Mouse (Mus musculus) intestine, postnatal 0 days (tissue): ENCODE measurements around the gene Celsr3. TPM values are rescaled to one million over a fixed set of nuclear protein-coding genes. Genes with fewer than 3 reads are reported as not detected.

Source experiments
- ATAC-seq: fragments of 200-750 bp; cut with Nextera tagmentation; 2 replicates; pipeline ENCODE4 v1.8.0; 2017; ENCODE audit warnings: mild to moderate bottlenecking, moderate TSS enrichment, moderate library complexity
- H3K27ac ChIP-seq: fragments of 300-500 bp; sonication (generic); 2 replicates; pipeline ENCODE4 v1.5.1; 2014; ENCODE audit warnings: mild to moderate bottlenecking, low read depth, low read length, moderate library complexity
- H3K27me3 ChIP-seq: fragments of 300-500 bp; sonication (generic); replicated peaks from 2 replicates; pipeline ENCODE4 v1.6.1; 2014; ENCODE audit warnings: low read length, mixed read lengths; ENCODE audit not compliant: control insufficient read depth, insufficient read depth
- H3K36me3 ChIP-seq: fragments of 300-500 bp; sonication (generic); 2 replicates; pipeline ENCODE4 v1.6.1; 2014; ENCODE audit warnings: mild to moderate bottlenecking, moderate library complexity; ENCODE audit not compliant: control insufficient read depth, insufficient read depth
- H3K4me1 ChIP-seq: fragments of 300-500 bp; sonication (generic); replicated peaks from 2 replicates; pipeline ENCODE4 v1.6.1; 2014; ENCODE audit warnings: antibody characterized with exemption, low read length, mixed read lengths; ENCODE audit not compliant: control insufficient read depth, insufficient read depth
- H3K4me2 ChIP-seq: fragments of 300-500 bp; sonication (generic); replicated peaks from 2 replicates; pipeline ENCODE4 v1.6.1; 2014; ENCODE audit warnings: low read depth, mild to moderate bottlenecking, moderate library complexity
- H3K4me3 ChIP-seq: fragments of 300-500 bp; sonication (generic); 2 replicates; pipeline ENCODE4 v1.5.1; 2014; ENCODE audit warnings: low read depth, low read length
- H3K9ac ChIP-seq: fragments of 300-500 bp; sonication (generic); 2 replicates; pipeline ENCODE4 v1.6.1; 2014; ENCODE audit warnings: mild to moderate bottlenecking, low read depth, low read length
- H3K9me3 ChIP-seq: fragments of 300-500 bp; sonication (generic); 2 replicates; pipeline ENCODE4 v1.6.1; 2016; ENCODE audit warnings: mixed run types; ENCODE audit not compliant: control insufficient read depth
- CTCF ChIP-seq: sonication (generic); IDR thresholded peaks from 2 replicates; pipeline ENCODE4 v1.5.1; 2016; ENCODE audit warnings: low read depth, mild to moderate bottlenecking, control low read depth, antibody characterized with exemption, moderate library complexity
- WGBS: fragments of 180-500 bp; shearing (Covaris S2); extraction: QIAGEN DNeasy Blood & Tissue Kit; methylation state at CpG from one replicate; pipeline ENCODE4 v1.1.7; 2014; 5-methylcytosine and 5-hydroxymethylcytosine counted together
- polyA plus RNA-seq: library from polyadenylated mRNA; unstranded; fragments of >200 nt; fragmentation: Nextera tagmentation; extraction: Ambion mirVana; gene quantifications from 2 replicates; pipeline ENCODE4 v1.2.1, GENCODE M21; 2015

The Celsr3 gene
- polyA plus RNA-seq, 1 experiment from 2014 or later = 0.40 TPM

- no peak for TF ChIP-seq CTCF
- Histone ChIP-seq H3K4me1 (no peaks in the 10 kb centered on the region), H3K4me2 (peak overlapping the region; percentile 97), H3K9ac (no peak overlapping the region), H3K4me3 (peak overlapping the region; percentile 74; the same call in 1 of the 2 replicates), H3K27me3 (no peaks in the 10 kb centered on the region), H3K36me3 (peaks cover 56% of the 10 kb centered on the region), H3K9me3 (no peaks in the 10 kb centered on the region), H3K27ac (no peak overlapping the region)
- ATAC-seq = no peak
- 62% methylated on average over 5 of the region's 5 CpGs for WGBS
These were observed 16.9 kb upstream of the Celsr3 start for GRCm38 (mm10) chr9:108809188-108809587.

GRCm38 (mm10) chr9:108809723-108810122, 16.4 kb upstream of the Celsr3 start:
- Histone ChIP-seq H3K27me3 (no peaks in the 10 kb centered on the region), H3K4me2 (peak overlapping the region; percentile 97; the same call in 1 of the 2 replicates), H3K36me3 (peaks cover 56% of the 10 kb centered on the region), H3K4me1 (no peaks in the 10 kb centered on the region), H3K9ac (no peak overlapping the region), H3K4me3 (no peak overlapping the region), H3K9me3 (no peaks in the 10 kb centered on the region), H3K27ac (no peak overlapping the region)
- WGBS = 60% methylated on average over 6 of the region's 6 CpGs
- no peak for TF ChIP-seq CTCF
- no peak for ATAC-seq

- no peak for TF ChIP-seq CTCF
- no peaks in the 10 kb centered on the region for H3K4me1 ChIP-seq
- WGBS = 86% methylated on average over 5 of the region's 5 CpGs
- no peak overlapping the region for H3K9ac ChIP-seq
- ATAC-seq = no peak
- H3K27me3 ChIP-seq = no peaks in the 10 kb centered on the region
- H3K4me2 ChIP-seq = no peak overlapping the region
- peaks cover 56% of the 10 kb centered on the region for H3K36me3 ChIP-seq
- H3K27ac ChIP-seq = no peak overlapping the region
- H3K9me3 ChIP-seq = no peaks in the 10 kb centered on the region
- H3K4me3 ChIP-seq = no peak overlapping the region
These were observed 15.6 kb upstream of the Celsr3 start for GRCm38 (mm10) chr9:108810516-108810915.

GRCm38 (mm10) chr9:108815557-108815956, 10.6 kb upstream of the Celsr3 start:
- no peak overlapping the region for H3K27ac ChIP-seq
- H3K9me3 ChIP-seq = no peaks in the 10 kb centered on the region
- H3K4me3 ChIP-seq = no peak overlapping the region
- peaks cover 54% of the 10 kb centered on the region for H3K36me3 ChIP-seq
- WGBS = 80% methylated on average over 7 of the region's 7 CpGs
- no peak for ATAC-seq
- no peaks in the 10 kb centered on the region for H3K4me1 ChIP-seq
- H3K9ac ChIP-seq = no peak overlapping the region
- H3K27me3 ChIP-seq = no peaks in the 10 kb centered on the region
- H3K4me2 ChIP-seq = no peak overlapping the region
- no peak for TF ChIP-seq CTCF

- Histone ChIP-seq H3K4me3 (no peak overlapping the region), H3K27me3 (peaks cover 15% of the 10 kb centered on the region), H3K4me1 (no peaks in the 10 kb centered on the region), H3K27ac (no peak overlapping the region), H3K9ac (no peak overlapping the region), H3K4me2 (no peak overlapping the region), H3K9me3 (no peaks in the 10 kb centered on the region), H3K36me3 (peaks cover 28% of the 10 kb centered on the region)
- peak; percentile 76 for TF ChIP-seq CTCF
- 61% methylated on average over 3 of the region's 3 CpGs for WGBS
- no peak for ATAC-seq
These were observed 6.6 kb upstream of the Celsr3 start for GRCm38 (mm10) chr9:108819495-108819894.

- Histone ChIP-seq H3K27ac (no peak overlapping the region), H3K9me3 (no peaks in the 10 kb centered on the region), H3K36me3 (peaks cover 22% of the 10 kb centered on the region), H3K4me2 (no peak overlapping the region), H3K9ac (no peak overlapping the region), H3K4me1 (no peaks in the 10 kb centered on the region), H3K27me3 (peaks cover 21% of the 10 kb centered on the region), H3K4me3 (no peak overlapping the region)
- TF ChIP-seq CTCF = no peak
- no peak for ATAC-seq
- 65% methylated on average over 5 of the region's 5 CpGs for WGBS
These were observed 6.0 kb upstream of the Celsr3 start for GRCm38 (mm10) chr9:108820077-108820476.
